Mouse (Mus musculus) activated CD4-positive, CD25-positive, alpha-beta regulatory T cell, adult 4 months (primary cell): ENCODE measurements at regions not wholly inside any gene's neighbourhood (a gene's known extent, or its start where the extent isn't known, plus 50 kb on each side); places are given as distances from the start of the nearest gene placed in this dataset.

Experiments
- ATAC-seq: one replicate; pipeline ENCODE4 v1.8.0; 2017

DNA sequence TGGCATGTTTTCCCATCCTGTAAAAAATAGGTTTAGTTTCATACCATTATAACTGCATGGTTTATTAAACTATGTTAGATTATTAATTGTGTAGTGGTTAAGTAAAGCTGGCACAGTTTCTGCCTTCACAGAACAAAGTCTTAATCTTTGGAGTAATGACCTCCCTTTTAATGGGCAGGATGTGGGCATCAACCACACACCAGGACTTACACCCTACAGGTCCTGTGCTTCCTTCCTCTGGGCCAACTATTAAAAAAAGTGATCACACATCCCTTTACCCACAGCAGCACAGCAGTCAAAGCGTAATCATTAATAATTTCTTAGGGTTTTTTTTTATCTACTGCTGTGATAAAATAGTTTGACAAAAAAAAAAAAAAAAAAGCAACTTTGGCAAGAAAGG is 300.3 kb downstream of the Fam49a start:
- ATAC-seq: no peak

DNA sequence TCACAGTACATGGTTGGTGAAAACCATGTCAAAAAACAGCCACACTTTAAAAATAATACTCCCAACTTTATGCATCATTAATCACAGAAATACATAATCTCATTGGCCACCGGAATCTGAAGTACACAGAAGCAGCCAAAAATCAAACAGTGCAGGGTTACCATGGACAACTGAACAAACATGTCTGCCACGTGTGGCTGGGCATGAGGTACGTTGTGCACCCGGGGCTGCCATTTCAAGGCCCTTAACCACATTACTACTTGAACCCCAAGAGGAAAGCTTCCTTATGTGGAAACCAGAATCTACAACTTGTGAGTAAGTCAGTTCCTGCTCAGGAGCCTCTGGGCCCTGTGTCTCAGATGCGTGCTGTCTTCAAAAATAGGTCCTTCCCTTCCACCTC is 289.9 kb downstream of the Fam49a start:
- no peak for ATAC-seq

DNA sequence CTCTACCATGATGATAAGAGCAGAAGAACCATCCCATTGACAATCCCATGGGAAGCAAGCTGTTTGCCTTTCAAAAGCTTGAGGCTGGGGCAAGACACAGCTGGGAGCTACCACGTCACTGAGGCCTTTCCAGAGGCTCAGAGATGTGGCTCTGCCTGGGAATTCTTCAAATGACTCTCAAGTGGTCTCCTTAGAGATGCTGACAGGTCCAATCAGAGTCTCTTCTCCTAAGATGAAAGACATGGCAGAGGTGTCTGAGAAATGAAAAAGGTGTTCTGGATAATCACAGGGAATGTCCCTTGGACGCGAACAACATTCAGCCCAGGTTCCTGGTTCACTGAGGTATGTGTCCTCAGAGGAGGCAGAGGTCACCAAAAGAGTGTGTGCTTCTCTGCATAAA is 287.7 kb downstream of the Fam49a start:
- ATAC-seq: no peak

DNA sequence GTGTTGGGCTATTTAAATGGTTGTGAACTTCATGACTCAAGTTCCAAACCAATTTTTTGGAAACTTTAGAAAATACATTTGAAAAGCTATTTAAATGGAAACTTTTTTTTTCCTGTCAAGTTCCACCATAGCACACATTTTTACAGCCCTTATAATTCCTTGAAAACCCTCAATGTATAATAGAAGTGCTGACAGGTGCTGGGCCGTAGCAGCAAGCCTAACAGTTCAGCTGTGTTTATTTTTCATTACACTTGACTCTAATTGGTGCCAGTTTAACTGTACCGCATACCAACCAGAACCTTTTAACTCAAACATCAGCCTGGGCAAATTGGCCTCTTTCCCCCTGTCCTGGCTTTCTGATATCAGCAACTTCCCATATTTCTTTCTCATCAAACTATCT is 286.7 kb downstream of the Fam49a start:
- no peak for ATAC-seq

DNA sequence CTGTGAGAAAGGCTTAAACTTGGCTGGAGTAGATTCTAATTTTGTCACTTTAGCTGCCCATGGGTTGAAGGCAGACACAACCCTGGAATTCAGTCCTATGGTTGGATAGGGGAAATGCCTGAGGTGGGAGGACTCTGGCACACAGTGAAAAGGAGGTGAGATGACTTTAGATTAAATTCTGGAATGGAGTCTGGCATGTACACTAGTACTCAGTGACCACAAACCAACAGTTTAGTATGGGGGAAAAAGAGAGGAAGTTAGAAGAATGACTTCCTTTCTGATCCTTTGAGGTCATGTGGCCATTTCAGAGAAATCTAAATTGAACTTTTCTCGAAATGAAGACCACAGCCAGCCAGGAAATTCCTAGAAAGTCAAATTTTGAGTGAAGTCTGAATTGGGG is 285.5 kb downstream of the Fam49a start:
- no peak for ATAC-seq

DNA sequence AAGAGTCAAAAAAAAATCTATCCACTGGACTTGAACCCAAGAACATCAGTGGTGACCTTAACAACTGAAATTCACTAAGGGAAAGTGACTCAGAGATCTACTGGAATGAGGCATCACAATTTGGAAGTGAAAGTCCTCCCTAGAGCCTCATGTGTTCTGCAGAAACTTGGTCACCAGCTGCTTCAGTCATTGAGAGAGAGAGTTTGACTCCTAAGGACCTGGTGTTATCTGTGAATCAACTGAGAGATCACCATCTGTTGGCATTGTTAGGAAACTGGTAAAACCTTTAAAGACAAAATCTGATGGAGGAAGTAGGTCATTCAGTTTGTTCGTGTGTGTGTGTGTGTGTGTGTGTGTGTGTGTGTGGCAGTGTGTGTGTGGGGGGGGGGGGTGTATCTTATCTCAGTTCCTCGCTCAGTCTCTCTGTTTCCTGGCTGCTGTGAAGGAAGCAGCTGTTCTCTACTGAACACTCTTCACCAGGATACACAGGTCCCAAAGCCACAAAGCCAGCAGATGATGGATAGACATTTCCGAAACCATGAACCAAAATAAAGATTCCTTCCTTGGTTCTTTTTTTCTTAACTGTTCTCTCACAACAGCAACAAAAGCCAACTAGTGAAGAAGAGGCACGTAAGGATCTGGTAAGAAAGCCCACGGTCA is 284.6 kb downstream of the Fam49a start:
- no peak for ATAC-seq

DNA sequence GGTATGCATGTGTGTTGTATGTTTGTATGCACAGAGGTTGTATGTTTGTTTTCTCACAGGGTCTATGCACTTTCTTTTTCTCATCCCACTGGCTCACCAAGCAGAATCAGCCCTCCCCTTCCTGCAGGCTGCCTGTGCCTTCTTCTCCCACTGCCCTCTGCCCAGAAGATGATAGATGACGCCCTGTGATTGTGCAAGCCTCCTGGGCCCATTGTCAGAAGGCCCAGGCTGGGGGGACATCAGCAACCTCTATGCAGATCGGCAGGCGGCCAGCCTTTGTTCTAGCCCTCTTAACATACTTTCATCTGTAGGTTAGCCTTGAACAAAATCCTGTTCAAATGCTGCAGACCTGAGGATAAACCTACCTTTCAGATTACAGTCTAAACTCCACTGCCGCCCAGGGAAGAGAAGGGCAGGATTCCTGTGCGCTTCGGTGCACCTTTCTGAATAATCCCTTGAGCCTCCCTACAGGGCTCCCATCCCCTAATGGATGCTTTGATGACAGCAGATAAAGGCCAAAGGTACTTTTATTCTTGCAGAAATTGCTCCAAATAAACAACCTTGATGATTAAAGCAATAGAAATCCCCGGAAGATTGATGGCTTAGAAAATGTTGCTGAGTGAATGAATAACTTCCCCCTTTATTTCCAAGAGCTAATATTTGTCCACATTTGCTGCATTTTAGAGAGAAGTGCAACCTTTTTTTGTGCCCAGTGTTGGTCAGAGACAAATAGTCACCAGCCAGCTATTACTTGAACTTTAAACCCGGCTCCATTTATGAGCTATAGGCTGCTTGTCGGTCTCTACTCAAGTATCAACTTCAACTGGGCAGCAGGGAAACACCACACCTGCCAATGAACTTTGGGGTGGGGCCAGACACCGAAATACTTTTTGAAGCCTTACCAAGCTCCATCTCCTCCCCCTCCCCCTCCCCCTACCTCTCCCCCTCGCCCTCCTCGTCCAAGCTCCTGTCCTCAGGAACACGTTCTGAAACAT is 279.4 kb downstream of the Fam49a start:
- ATAC-seq: no peak

DNA sequence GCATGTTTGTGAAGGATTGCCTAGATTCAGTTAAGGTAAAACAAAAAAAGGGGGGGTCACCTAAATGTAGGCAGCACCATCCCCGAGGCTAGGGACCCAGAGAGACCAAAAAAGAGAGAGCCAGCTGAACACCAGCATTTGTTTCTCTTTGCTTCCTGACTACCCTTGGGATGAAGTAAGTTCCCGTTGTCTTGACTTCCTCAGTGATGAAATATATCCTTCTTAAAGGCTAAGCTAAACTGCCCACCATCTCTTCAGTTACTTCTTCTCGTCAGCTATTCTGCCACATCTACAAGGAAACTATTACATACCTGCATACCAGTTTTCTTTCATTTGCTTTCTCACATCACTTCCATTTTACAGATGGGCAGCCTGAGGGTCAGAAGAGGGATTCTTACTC is 277.4 kb downstream of the Fam49a start:
- no peak for ATAC-seq

DNA sequence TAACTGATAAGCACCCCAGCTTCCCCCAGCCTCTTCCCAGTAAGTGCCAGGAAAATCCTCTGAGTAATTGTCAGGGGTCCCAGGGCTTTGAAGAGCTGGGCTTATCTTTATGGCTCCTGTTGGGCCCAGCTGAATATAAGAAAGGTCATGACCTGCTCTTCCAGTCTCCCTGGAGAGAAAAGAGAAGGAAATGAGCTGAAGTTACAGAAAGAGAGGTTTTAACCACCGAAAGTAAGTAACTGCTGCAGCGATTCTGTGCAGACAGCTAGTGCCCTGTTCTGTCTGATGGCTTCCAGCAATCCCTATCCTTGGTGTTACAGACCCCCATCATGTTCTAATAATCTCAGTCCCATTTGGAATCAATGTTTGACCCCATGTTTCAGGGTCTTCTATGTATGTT is 272.8 kb downstream of the Fam49a start:
- ATAC-seq: no peak

DNA sequence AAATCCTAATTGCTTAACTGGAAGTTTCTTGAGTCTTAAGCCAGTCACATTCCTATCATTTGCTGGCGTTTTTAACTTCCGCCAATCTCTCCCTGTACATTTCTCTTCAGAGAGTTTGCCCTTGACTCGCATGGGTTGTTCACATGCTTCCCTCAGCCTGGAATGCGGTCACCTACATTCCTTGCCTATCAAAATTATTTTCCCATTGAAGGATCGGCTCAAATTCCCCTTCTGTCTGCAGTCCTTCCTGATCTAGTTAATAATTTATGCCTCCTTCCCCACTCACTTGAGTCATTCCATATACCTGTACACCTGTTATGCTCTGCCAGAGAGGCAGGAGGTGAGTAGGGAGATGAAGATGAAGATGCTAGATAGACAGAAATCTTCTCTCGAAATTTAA is 268.9 kb downstream of the Fam49a start:
- ATAC-seq: no peak

DNA sequence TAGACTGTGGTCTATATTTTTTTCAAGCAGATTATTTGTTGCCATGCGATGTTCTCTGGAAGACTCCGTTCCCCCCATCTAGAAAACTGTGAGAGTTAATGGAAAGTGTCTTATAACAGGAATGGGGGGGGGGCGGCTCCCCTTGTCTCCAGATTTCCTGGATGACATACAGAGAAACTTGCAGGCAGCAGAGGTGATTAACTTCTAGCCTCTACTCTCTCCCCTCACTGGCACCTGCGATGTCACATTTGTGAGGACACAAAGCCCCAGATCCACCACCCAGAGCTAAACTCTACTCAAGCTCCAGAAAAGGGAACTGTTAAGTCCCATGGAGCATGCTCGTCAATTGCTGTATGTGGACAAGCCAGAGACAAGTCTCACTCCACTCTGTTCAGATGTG is 267.6 kb downstream of the Fam49a start:
- no peak for ATAC-seq

DNA sequence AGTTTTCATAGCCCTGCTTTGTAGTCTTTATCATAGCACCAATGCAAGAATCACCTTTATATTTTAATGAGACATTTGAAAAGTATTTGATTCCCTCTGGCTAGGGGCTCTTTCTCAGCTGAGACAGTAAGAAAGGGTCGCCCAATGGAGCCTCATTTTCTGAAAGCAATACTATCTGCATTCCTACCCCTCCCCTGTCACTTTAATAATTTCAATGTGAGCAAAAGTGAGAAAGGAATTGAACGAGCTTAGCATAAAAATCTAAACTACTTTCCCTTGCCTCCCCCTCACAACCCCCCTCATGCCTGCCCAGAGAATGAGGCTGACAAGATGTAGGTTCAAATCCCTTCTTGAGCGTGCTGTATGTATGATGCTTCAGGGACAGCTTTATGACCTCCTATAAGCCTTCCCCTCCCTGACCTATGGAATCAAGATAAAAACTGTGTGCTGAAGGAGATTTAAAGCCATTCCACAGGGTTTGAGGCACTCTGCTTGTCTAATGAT is 266.6 kb downstream of the Fam49a start:
- no peak for ATAC-seq

DNA sequence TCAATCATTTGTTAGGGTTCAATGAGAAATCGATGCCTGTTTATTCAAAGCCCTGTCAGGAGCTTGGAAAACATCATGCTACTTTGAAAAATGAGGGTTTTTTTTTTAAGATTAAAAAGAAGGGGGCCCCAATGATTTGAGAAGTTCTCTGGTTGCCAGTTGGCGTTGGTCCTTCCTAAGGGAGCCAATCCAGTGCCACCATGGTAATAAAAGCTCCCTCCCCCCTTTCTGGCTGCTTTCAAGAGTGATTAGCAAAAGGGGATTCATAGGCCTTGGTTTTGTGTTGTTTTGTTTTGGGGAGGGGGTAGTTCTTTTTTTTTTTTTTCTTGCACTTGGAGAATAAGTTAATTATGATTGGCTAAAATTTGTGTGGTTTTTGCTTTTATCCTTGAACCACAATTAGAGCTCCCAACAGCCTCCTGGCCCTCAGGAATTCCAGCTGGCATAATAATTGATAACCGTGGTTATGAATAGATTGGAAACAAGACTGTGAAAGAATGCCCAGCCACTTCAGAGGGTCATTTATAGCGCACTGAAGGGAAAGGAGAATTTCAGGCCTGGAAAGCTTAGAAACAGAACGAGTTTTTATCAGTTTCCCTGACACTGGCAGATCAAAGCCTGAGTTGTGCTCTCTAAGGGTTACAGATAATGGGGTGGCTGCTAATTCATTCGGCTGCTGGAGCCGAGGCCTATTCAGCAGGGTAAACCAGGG is 266.0 kb downstream of the Fam49a start:
- ATAC-seq: no peak

DNA sequence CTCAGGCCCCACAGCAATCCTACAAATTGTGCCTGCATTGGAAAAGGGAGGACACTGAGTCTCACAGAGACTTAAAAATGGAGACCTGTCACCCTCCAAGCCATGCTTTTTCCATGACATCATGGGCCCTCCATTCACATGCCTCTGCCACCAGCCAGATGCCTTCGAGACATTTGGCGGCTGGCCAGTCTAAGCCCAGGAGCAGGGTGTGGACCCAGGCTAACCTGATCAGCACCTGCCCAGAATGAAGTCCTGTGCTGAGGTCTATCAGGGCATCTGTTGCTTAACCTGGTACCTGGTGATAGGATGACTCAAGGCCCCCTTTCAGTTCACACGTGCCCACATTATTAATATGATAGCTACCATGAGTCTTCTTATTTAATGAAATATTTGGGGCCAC is 265.4 kb downstream of the Fam49a start:
- no peak for ATAC-seq

DNA sequence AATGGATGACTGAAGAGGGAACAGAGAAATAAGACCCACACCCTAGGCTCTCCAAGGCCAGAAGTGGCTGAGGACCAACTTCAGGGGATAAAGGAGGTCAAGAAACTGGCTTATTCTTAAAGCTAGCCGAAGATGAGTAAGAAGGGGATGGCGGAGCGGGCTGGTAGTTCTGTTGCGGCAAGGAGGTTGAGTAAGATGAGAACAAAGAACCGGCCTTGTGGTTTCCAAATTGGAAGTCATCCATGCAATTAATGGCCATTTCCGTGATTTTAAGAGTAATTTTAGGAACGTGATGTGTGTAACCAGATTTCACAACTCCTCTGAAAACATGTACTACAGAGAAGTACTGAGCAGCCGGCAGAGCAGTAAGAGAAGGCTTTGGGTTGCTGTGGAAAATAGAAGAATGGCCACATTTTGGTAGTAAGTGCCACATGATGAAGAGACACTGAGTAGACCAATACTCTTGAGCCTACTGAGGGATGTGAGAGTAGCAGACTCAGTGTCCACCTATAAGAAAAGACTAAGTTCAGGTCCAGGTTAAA is 258.4 kb downstream of the Fam49a start:
- no peak for ATAC-seq

DNA sequence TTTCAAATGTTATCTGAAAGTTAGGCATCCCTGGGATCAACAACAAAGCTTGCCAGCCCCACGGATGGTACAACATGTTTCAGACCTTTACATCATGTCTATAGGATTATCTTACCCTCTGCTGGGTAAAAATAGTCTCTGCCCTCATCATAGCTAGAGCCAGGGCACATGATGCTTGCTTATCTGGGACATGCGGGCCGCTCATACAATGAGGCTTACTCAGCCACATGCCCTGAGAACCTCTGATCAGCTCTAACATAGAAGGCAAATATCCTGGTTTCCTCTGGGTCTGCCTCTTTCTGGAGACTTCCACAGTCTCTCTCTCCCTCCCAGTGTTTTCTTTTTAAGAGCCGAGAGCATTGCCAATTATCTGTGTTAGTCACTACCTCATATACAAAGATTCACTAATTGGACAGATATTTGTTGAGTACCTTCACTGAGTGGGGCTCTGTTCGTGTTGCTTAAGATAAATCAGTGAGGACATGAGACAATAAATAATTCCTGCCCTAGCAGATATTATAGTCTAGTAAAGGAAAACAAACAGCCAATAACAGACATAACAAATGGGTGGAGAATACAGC is 256.6 kb downstream of the Fam49a start:
- no peak for ATAC-seq

DNA sequence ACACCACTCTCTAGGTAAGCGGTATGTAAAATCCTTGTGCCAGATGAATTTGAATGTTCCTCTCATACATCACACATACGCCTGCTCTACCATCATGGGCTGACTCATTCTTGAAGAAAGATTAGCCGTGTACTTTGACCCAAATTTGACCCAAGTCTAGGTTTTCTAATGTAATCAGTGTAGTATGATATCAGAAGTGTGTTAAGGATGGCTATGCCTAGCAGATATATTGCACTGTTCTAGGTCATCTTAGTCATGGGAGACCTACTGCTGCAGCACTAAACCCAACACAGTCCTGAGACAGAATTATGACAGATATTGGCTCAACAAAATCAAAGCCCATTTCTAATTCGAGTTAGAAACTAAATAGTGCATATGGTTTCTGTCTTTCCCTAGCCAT is 255.1 kb downstream of the Fam49a start:
- ATAC-seq: no peak

DNA sequence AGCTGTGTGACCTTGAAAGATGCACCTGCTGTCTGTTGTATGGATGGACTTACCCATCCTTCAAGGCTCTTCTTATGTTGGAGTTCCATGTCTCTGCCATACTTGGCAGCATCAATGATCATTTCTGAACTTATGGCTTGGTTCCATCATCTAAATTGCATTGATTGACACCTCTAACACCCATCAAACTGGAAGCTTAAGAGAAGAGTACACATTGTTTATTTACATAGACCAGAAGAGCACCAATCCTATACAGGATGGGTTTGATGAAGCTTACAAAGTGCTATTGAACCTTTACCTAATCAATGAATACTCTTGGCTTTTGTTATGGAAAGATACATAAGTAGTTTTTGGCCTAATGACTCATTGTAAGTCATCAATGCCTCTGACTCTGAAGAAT is 248.8 kb downstream of the Fam49a start:
- no peak for ATAC-seq

DNA sequence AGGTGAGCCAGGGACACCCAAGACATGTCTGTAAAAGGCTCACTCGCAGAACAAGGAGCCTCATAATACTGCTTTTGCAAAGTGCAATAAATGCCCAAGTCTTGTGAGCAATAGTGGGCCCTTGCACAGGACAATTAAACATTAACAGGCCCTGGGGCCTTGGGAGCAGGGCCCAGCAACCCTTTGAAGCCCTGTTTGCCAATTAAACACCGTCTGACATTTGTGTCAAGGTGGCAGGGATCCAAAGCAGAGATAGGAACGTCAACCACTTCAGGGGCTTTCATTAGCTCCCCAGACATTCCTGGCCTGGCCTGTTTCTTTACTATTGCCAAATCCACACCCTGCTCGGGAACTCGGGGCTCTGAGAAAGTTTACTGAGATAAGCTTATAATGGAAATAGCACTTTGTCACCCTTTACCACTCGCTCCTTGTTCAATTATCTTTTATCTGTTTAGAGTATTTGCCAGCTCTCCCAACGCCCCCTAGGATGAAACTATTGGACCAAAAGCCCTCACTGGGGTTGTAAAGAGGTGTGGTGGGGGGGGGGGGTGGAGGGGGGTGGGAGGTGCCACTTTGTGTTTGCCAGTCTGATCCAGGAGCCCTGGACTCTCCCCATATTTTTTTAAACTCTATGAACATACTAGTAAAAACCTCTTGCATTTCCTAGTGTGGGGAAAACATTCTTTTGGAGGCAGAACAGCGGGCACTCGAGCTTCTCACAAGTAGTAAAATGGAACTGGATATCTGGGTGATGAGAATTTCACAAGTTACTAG is 247.4 kb downstream of the Fam49a start:
- no peak for ATAC-seq

DNA sequence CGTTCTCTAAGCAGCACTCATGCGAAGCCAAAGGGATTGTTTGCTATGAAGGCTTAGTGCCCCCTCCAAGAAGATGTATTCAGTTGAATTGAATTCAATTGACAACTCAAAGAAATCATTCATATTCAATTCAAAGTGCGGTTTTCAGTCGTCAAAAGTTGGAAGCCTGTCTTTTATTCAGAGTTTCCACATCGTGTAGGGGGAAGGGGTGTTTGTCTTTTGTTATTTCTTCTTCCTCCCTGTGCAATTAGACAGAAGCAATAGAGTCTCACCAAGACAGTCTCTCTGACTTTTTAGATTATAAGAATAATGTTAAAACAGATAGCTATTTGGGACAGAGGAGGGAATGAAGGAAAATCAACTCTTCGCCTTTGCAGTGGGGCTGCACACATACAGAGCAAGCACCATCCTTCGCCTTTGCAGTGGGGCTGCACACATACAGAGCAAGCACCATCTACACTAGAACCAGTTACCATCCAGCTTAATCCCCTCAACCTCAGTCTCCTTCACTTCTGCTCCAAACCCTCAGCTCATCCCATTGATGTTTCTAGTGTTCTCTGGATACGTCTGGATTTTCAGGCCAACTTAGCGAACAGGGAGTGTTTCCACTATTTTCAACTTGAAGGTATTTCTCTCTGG is 246.7 kb downstream of the Fam49a start:
- ATAC-seq: no peak

DNA sequence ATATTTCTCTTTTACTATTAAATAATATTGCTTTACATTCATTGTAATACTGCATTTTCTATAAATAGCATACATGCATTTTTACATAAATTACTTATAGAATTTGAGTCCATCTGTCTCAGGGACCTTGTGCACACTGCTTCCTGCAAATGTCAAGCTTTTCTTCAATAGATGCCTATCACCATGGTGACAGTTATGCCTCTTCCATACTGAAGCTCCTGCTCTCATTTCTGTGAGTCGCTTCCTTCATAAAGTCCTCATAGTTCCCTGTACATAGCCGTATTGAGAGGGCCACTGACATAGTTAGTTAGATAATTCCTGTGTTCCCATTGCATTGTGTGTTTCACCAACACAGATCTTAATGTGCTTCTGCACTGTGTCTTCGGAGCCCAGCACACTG is 244.7 kb downstream of the Fam49a start:
- ATAC-seq: no peak
